Mouse (Mus musculus): ENCODE results near the gene Numb.
"Not testable (repeated sequence)": the region's sequence is repeated elsewhere in the genome, so short reads cannot be mapped to it uniquely, and the experiment has no call there.

The Numb gene

DNA sequence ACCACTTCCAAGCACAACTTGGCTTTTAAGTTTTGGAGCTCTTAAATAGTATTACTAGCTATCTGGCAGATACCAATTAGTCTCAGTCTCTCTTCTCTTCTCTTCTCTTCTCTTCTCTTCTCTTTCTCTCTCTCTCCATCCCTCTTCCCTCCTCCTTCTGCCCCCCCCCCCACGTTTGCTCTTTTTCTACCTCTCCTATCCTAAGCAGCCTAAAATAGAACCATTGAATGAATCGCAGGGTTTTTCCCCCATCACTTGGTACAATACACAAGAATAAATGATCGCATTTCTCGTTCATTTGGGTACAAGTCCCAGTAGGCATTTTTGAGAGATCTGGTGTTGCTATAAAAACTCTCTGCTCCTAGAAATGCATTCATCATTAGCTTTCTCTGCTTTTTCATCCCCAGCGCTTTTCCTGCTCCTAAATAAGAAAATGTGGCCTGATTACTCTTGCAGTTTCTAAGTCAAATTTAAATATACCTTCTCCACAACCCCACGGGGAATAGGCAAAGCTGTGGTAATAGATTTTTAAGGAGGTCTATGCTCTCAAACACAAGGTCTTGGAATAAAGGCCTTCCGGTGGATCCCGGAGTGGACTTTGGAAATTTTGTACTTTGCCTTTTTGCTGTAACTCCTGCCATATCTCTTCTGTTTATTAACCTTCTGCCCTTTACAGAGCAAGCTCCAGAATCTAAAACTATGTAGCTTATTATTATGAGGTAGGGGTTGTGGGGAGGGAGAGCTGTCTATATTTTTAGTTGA lies 1.2 kb upstream of the Numb start:
- no peak for DNase-seq

DNA sequence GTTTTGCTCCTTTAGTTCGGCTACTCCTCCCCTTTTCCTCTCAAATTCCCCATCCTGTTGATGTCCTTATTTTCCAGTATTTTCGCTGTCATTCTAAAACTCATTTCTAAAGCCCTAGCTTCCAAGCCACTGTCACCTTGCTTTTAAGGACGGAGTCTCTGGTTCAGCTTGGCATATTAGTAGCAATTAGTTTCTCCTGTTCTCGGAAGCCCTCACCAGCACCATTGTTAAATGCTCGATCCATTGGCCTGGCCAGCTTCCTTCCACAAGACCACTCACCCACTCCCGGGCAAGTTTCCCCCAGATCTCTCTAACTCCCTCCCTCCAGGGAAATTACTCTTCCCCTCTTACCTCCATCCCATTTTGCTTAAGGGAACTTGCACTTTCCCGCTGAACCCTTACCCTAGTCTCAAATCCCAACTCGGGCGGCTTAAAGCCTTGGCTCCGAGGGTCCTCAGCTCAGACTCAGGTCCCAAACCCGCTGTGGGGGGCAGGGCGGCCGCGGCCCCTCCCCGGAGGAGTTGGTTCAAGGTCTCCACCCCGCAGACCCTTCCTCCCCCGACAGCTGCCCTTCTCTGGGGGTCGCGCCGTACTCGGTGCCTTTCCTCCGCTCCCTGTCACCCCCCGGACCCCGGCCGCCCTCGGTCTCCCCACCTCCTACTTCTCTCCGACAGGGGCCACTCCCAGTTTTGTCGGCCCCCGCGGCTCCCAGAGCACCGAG lies 853 bp downstream of the Numb start:
- peak; percentile 16 for DNase-seq

DNA sequence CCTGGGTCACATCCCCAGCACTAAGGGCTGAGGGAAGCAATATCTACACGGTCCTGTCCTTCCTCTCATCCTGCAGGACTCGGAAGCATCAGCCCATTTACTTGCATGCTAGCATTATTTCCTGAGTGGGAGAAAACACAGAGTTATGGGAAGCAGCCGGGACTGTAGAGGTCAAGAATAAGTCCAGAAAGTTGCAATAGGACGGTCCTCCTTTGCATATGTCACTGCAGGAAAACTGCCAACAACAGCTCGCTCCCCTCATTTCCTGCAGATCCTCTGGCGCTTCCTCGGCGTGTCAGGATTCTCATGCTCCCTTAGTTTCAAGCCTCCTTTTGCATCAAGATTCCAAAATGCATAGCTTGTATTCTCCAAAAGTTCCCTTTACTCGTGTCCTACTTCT lies 4.8 kb downstream of the Numb start:
- DNase-seq = no peak

DNA sequence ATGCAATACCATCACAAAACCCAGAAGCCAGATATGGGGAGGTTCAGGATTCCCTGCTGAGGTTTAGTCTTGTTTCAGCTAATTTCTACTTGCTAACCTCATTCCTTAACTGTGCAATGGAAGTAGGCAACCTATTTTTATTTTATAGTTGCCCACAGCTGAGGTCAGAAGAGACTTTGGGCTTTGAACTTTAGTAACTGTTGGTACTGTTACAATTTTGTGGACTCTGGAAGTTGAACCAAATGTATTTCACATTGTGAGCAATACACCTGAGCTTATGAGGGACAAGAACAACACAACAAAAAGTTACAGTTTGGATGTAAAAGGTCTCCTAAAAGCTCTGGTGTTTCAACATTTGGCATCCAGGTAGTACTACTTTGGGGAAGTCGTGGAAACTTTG lies 6.9 kb downstream of the Numb start:
- DNase-seq = no peak

DNA sequence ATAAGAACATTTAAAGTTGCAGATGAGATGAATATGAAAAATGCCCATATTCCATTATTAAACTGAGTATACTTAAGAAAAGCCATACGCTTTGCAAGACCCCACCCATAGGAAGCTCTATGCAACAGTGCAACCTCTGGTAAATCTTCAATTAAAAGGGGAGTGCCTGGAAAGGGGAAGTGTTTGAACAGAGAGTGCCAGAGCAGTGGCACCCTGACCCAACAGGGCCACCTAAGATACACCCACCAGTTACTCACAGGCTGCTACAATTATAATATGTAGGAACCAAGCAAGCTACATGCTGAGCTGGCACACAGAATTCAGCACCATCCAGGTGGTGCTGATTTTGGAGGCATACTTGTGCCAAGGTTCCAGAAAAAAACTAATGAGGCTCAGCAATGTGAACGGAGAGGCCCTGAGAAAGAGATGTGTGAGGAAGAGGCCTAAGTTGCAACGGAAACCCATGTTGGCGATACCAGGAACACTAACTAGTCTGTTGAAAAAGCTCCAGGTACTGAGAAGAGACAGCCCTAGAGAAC lies 7.5 kb downstream of the Numb start:
- no peak for DNase-seq

DNA sequence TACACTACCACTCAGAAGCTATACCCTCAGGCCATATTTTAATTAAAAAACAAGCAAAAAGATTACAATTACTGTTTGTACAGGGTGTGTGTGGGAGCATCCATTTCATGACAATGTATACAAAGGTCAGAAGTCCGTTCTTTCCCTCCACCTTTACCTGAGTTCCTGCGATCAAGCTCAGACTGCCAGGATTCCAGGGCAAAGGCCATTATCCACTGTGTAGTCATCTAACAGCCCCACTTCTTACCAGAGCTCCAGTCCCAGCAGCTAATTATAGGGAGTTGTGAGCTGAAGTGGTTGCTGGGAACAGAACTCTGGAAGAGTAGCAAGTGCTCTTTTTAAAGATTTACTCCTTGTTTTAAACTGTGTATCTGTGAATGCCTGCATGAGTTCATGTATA lies 11.3 kb downstream of the Numb start:
- no peak for DNase-seq

DNA sequence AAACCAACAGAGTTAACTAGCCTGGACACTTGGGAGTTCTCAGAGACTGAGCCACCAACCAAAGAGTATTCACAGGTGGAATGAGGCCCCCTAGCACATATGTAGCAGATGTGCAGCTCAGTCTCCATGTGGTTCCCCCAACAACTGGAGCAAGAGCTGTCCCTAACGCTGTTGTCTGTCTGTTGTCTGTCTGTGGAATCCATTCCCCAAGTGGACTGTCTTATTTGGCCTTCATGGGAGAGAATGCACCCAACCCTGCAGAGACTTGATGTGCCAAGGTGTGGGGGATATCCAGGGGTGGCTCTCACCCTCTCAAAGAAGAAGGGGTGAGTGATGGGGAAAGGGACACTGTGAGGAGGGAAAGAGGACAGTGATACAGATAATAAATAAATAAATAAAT lies 28.8 kb downstream of the Numb start:
- no peak for DNase-seq

DNA sequence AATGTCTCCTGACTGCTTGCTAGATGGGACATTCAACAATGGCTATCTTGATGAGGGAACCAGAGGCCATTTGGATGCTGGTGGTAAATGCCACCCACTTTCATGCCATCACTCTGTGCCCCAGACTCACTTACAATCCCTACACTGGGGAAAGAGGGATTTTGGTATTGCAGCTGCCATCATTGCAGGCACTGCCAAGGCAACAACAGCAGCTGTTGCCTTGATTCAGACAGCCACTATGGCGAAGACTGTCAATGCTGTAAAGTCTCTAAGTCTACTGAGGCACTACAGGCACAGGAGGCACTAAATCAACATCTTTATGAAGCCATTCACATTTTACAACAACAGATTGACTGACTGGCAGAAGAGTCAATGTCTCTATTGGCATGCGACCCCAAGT lies 30.5 kb downstream of the Numb start:
- no peak for DNase-seq

DNA sequence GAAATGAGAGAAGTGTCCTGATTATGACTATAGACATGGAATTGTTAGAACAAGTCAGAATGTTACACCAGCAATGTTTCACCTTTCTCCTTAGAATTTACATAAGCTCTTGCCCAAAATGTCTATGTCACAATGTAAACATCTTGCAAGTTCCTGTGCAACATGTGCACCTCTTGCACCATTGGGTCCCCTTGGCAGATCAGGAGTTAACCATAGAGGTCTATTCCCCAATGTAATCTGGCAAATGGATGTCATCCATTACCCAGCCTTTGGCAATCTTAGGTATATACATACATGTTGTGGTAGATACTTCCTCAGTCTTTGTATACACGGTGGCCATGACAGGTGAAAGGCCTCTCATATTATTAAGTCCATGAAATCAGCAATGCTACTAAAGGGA lies 32.6 kb downstream of the Numb start:
- no peak for DNase-seq

DNA sequence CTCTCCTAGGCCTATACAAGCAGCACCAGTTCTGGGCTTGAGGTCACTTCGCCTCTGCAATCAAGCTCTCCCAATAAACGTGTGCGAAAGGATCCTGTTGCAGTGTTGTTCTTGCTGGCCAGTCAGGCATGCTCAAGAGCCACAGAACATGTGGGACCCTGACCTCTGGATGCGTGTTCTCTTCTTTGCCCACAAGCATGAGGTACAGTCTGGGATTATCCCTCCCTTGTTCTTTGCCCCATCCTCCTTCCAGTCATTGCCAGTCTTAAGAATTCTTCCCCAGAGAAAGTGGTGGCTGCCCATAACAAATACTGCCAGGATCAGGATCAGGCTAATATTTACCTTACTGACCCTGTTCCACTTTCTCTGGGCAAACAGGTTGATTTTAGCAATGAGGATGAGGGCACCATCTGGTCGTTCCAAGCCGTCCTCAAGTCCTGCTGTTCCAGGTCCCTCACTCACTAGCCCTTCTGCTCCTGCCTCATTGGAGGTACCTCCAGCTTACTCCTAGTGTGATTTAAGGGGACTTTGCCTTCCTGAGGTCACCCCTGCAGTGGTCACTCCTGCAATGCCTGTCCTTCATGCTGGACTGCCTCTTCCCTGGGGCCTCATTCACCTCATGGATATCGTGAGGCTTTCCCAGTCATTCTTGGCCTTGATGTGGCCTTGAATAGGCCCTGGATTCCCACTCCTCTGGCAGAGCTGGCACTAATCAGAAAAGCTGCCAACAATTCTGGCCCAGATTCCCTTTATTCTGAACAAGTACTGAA lies 36.0 kb downstream of the Numb start:
- DNase-seq = no peak

DNA sequence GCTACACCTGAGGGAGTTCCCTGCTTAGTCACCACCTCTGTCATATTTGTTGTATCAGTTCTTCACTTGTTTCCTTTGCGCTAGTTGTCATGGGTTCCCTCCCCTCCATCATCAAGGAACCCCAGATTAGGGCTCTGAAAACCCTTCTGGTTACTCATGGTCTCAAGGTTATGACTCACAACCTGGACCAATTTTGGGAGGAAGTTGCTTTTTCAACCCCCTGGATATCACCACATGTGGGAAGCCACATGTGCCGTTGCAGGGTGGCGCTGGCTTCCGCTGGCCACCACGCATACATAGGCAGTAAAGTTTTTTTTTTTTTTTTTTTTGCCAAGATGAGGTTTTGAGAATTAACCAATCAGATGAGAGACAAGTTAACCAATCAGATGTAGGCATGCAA lies 36.7 kb downstream of the Numb start:
- DNase-seq = not testable (repeated sequence)

DNA sequence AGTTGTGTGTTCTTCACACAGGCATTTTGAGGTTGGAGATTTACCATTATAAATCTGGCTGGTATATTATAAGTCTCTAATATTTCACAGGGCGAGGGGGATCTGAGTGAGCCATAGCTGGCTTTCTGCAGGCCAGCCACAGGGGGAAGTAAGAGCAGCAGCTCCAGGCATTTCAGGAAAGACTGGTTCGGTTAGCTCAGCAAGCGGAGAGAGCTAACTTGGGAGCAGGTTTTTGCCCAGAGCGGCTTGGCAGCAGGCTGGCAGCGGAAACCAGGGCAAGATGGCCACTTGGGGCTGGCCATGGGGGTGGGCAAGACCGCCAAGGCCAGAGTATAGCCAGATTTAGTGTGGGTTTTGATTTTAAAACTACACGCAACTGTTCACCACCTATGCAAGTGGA lies 39.2 kb downstream of the Numb start:
- DNase-seq = peak; percentile 27

DNA sequence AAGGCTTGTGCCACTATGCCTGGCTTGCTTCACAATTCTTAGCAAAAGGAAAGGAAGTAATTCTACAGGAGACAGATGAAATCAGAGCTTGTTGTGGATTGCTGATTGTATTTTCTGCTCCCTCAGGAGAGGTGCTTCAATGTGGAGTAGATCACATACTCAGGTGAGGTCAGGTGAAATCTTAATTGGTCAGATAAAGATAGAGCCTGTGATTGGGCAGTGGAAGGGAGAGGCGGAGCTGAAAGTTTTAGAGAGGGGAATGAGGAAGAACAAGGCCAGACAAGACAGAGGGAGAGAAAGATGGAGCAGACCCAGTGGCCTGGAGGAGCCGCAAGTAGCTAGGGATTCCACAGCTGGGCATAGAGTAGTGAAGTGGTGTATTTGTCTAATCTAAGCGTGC lies 39.6 kb downstream of the Numb start:
- no peak for DNase-seq

DNA sequence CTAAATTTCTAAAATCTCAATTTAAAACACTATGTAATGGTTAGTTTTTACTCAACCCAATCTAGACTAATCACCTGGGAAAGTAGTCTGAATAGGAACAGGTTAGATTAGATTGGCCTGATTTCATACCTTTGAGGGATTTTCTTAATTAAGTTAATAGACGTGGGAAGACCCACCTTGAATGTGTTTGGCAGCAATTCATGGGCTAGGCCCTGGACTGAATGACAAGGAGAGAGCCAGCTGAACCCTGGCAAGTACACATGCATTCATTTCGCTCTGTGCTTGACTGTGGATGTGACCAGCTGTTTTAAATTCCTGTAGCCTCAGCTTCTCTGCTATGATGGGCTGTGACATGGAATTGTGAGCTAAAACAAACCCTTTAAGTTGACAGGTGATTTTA lies 40.8 kb downstream of the Numb start:
- no peak for DNase-seq

DNA sequence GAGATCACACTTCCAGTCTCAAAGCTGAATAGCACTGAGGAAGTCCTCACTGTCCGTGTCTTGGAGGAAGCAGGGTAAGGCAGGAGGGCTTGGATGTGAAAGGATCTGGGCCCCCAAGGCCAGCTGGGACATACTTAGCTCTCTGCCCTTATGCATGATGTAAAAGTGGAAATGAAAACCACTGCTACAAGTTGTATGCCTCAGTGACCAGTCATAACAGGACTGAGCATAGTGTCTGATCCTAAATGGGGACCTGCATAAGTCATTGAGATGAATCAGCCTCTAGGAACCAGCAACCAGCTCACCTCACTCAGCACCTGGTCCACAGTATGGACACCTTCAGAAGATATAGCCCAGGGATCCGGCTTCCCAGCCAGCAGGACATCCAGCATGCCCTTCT lies 46.6 kb downstream of the Numb start:
- no peak for DNase-seq

DNA sequence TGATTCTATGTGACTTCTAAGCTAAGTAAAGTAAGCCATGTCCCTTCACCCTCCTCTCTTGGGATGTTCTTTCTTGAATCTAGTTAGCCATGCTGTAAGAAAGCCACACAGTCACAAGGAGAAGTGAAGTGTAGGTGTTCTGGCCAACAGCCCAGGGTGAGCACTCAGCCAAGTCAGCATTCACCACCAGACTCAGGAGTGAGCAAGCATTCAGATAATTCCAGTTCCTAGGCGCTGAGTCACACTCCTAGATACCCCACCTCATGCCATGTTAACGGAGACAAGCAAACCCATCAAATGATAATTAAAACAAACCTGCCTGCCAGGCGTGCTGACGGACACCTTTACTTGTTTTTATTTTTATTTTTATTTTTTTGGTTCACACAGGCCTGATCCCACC lies 47.1 kb downstream of the Numb start:
- DNase-seq = peak; percentile 92

DNA sequence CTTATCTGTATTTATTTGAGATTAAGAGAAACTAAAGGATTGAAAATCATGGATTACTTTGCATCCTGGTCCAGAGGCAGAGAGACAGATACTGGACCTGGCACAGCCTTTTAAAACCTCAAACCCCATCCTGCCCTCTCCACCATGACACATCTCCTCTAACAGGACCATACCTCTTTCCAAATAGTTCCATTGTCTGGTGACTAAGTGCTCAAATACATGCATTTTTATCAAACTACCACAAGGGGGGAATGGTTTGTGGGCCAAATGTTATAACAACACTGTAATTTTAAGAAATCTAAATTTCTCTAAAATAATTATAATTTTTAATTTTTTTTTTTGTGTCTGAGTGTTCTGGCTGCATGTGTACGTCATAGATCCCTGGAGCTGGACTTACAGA lies 57.2 kb downstream of the Numb start:
- DNase-seq = no peak

DNA sequence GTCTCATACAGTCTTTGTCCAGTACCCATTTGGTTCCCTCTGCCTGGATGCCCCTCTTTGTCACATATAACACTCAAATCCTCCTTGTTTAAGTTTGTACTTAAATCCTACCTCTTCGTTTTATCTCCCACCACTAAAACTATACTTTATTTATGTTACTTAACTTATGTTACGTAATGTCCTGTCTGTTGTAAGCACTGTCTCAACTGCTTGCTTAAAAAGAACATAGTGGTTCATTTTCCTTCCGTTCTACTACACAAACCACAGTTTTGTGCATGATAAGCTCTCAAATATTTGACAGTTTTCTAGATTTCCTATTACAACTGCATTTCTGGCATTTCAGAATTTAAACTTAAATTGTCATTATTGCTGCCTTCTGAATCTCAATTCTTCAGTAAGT lies 59.9 kb downstream of the Numb start:
- no peak for DNase-seq

DNA sequence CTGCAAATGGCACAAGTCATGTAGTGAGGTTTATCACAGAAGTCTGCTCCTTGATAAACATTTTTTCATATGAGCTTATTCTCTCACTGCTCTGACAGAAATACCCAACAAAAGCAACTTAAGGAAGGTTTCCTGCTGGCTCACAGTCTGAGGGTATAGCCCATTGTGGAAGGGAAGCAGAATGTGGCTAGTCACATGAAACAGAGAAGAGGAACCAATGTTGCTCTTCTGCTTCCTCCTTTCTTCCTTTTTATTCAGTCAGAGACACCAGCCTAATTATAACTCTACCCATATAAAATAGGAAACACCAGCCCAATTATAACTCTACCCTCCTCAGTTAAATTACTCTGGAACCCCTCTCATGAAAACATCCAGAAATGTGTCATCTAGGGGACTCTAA lies 61.0 kb downstream of the Numb start:
- no peak for DNase-seq

DNA sequence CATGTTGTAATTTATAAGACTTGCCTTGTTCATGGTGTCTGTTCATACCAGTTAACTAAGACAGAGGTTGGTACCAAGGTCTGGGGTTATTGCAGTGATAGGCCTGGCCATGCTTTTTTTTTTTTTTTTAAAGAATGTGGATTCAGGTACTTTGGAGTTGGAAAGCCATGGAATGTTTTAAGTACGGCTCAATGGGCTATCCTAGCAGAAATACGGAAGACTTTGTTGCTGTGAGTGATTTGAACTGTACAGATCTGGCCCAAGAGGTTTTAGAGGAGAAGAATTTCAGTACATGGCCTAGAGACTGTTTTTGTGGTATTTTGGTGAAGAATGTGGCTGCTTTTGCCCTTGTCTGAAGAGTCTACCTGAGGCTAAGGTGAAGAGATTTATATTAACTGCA lies 63.7 kb downstream of the Numb start:
- no peak for DNase-seq

DNA sequence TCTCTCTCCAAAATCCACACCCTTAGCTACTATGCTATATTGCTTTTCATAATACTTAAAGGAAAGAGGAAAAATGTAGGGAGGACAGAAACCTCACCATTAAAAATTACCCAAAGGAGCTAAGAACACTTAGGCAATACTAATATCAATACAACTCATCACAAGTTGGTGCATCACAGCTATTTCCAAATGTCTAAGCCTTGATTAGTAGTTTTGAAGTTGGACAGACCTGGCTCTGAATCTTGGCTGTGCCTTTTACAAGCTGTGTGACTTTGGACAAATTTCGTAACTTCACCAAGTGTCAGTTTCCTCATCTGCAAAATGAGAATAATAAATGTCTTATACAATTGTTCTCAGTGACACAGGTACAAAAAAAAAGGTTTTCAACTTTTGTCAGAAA lies 66.5 kb downstream of the Numb start:
- DNase-seq = no peak

DNA sequence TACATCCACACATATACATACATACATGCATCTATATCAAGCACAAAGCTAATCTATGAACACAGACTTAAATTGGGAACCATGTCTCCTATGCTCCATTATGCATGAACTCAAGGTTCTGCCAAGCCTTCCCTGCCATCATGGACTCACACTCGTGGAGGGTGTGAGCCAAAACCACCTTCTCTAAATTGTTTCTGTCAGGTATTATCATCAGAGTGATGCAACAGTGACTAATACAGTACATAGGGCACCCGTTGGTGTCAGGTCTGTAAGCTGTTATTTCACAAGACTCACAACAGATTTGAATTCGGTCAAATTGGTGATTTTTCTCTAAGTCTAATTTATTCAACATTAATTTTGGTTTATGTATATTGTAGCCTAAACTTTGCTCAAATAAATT lies 67.5 kb downstream of the Numb start:
- DNase-seq = no peak

DNA sequence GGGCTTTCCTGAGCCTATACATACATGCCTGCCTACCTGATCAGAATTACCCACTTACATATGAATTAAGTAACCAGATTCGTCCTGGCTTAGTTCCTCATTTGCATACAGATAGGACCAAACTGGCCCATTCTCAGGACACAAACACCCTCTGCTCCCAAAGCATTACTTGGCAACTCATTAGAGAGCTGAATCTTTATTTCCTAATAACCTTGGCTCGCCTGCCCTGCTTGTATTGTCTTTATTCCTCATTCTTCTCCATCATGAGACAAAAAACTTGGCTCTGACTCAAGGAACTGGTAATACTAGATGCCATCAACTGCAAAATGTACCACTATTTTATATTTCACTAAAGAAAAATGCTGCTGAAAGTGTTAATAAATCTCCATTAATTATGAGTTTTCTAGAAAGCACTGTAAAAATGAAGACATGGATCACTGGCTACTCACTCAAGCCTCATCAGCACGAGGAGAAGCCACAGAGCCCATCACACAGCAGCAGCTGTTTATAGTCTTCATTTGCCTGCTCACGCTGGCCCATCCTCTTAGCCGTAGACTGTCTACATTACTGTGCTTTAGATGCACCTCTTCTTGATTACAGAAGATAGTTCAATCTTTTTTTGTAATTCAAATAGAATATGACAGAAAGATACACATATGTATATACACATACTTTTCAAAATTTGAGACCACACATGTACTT lies 69.1 kb downstream of the Numb start:
- no peak for DNase-seq

Data from right cerebral cortex, adult 18-20 months (tissue).